Mouse (Mus musculus) liver, embryonic 13.5 days (tissue): ENCODE results near the gene Dok5. TPM values are rescaled to one million over a fixed set of nuclear protein-coding genes. Genes with fewer than 3 reads are reported as not detected.
A peak's percentile ranks its signal among the peaks of the same experiment; 100 is the strongest.

Source experiments
- ATAC-seq: fragments of 200-750 bp; cut with Nextera tagmentation; 2 replicates; pipeline ENCODE4 v1.8.0; 2017; ENCODE audit warnings: low read depth, mild to moderate bottlenecking, moderate number of reproducible peaks, moderate library complexity
- DNase-seq: peaks from one replicate; pipeline ENCODE4 v3.0.0; 2022
- H3K27ac ChIP-seq: fragments of 300-500 bp; sonication (generic); 2 replicates; pipeline ENCODE4 v1.5.1; 2015; ENCODE audit warnings: moderate library complexity, mild to moderate bottlenecking, inconsistent platforms
- H3K27me3 ChIP-seq: fragments of 300-500 bp; sonication (generic); 2 replicates; pipeline ENCODE4 v1.6.1; 2015; ENCODE audit warnings: mild to moderate bottlenecking, inconsistent platforms
- H3K36me3 ChIP-seq: fragments of 300-500 bp; sonication (generic); 2 replicates; pipeline ENCODE4 v1.6.1; 2015; ENCODE audit warnings: mild to moderate bottlenecking, inconsistent platforms
- H3K4me1 ChIP-seq: fragments of 300-500 bp; sonication (generic); replicated peaks from 2 replicates; pipeline ENCODE4 v1.6.1; 2015; ENCODE audit warnings: inconsistent platforms
- H3K4me2 ChIP-seq: fragments of 300-500 bp; sonication (generic); 2 replicates; pipeline ENCODE4 v1.6.1; 2015; ENCODE audit warnings: inconsistent platforms, mild to moderate bottlenecking, moderate library complexity
- H3K4me3 ChIP-seq: fragments of 300-500 bp; sonication (generic); replicated peaks from 2 replicates; pipeline ENCODE4 v1.5.1; 2015; ENCODE audit warnings: mild to moderate bottlenecking, inconsistent platforms
- H3K9ac ChIP-seq: fragments of 300-500 bp; sonication (generic); 2 replicates; pipeline ENCODE4 v1.6.1; 2015; ENCODE audit warnings: mild to moderate bottlenecking, inconsistent platforms
- H3K9me3 ChIP-seq: fragments of 300-500 bp; sonication (generic); replicated peaks from 2 replicates; pipeline ENCODE4 v1.6.1; 2016; ENCODE audit warnings: inconsistent platforms
- WGBS: fragments of 180-500 bp; shearing (Covaris S2); methylation state at CpG from one replicate; pipeline ENCODE4 v1.1.7; 2015; ENCODE audit not compliant: insufficient replicate concordance; 5-methylcytosine and 5-hydroxymethylcytosine counted together
- polyA plus RNA-seq: library from polyadenylated mRNA; unstranded; fragments of >200 nt; fragmentation: Nextera tagmentation; extraction: Ambion mirVana; gene quantifications from 2 replicates; pipeline ENCODE4 v1.2.1, GENCODE M21; 2015

The Dok5 gene
- polyA plus RNA-seq, 1 experiment from 2014 or later = 0.47 TPM

DNA sequence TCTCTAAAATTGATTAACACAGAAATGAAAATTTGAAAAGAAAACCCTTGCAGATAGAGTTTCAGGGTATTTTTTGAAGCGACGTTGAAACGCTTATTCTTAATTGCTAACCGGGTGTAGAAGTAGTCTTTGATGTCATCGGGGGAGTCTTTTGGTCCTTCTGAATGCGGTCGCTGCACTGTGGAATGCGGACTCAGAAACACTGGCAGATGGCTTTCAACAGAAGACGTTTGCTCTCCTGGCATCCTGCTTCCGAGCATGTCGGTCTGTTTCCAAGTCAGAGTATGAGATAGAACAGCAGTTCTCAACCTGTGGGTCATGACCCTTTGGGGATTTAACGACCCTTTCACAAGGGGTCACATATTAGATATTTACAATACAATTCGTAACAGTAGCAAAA is 7.5 kb upstream of the Dok5 start:
- no peak for DNase-seq
- no peak overlapping the region for H3K4me3 ChIP-seq

DNA sequence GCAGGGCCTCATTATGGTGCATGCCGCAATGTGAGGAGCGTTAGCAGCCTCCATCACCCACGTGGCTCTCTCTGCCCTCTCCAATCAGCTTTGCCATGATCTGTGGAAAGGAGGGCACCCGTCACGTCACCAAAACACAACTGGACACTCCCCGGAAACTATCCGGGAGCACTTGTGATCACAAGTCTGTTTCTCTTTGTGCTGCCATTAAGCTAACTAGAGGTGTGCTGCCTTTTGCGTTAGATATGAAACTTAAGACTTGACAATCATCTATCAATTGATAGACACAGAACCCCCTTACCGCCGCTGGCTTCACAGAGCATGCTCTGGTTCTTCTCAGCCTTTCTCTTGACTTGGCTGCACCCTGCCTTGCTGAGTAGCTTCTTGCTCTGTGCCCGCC is 6.9 kb upstream of the Dok5 start:
- H3K4me2 ChIP-seq = no peak overlapping the region
- ATAC-seq (no peak), DNase-seq (no peak)
- H3K27ac ChIP-seq = no peak overlapping the region
- no peaks in the 10 kb centered on the region for H3K4me1 ChIP-seq
- H3K9me3 ChIP-seq = peaks cover 14% of the 10 kb centered on the region; the same call in 1 of the 2 replicates
- 73% methylated on average over 11 of the region's 11 CpGs for WGBS
- no peaks in the 10 kb centered on the region for H3K27me3 ChIP-seq
- H3K9ac ChIP-seq = no peak overlapping the region
- H3K4me3 ChIP-seq = no peak overlapping the region
- H3K36me3 ChIP-seq = no peaks in the 10 kb centered on the region

More for the DNA sequence above, 7.5 kb upstream of the Dok5 start:
- Histone ChIP-seq H3K27me3 (no peaks in the 10 kb centered on the region), H3K27ac (no peak overlapping the region), H3K36me3 (no peaks in the 10 kb centered on the region), H3K9ac (no peak overlapping the region), H3K9me3 (peaks cover 14% of the 10 kb centered on the region; the same call in 1 of the 2 replicates), H3K4me1 (no peaks in the 10 kb centered on the region), H3K4me2 (no peak overlapping the region)
- 69% methylated on average over 13 of the region's 13 CpGs for WGBS
- no peak for ATAC-seq

DNA sequence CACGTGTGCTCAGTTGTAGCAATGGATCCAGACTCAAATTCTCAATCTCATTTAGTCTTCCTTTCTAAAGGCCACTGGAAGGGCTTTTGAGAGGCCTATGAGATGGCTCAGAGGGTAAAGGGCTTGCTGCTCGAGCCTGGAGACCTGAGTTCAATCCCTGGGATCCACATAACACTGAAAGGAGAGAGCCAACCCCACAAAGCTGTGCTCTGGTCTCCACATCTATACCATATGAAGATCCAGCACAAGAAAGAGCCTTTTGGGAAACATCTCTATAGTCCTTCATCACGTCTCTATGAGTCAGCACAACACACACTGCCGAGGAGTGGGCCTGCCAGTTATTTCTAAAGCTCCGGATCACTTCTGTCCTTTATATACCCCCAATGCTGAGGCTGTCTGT is 5.8 kb upstream of the Dok5 start:
- Histone ChIP-seq H3K4me1 (no peaks in the 10 kb centered on the region), H3K4me3 (no peak overlapping the region), H3K27me3 (0 out of 2 replicates have a peak, but pooled peaks cover 2% of the 10 kb centered on the region), H3K27ac (no peak overlapping the region), H3K9ac (no peak overlapping the region), H3K4me2 (no peak overlapping the region), H3K36me3 (no peaks in the 10 kb centered on the region), H3K9me3 (peaks cover 14% of the 10 kb centered on the region; the same call in 1 of the 2 replicates)
- ATAC-seq = no peak
- no peak for DNase-seq
- 48% methylated on average over 5 of the region's 5 CpGs for WGBS

DNA sequence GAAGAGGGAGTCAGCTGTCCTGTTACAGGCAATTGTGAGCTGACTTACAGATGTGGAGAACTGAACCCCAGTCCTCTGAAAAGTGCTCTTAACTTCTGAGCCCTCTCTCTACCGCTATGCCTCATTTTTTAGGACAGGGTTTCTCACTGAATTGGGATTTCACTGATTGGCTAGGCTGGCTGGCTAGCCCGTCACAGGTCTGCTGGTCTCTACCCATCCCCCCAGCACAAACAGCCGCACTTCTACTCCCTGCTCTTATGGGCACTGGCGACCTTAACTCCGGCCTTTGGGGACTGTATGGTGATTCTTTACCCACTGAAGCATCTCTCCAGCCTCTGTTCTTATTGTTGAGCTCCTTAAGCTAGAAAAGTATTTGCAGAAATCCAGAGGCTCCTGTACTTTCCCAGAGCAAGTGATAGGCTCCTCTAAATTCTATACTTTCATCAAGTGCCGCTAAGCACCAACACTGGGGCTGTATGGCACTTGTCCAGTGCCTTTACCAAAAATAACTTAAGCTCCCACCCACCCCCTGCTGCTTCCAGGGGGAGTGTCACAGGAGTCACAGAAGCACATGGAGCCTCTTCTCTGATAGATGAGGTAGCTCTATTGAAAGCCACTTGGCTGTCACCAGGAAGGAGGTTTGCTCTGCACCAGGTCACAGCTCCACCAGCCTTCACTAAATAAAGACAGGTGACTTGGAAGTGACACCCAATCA is 4.5 kb upstream of the Dok5 start:
- Histone ChIP-seq H3K4me1 (no peaks in the 10 kb centered on the region), H3K27me3 (peaks cover 15% of the 10 kb centered on the region), H3K4me3 (no peak overlapping the region), H3K9me3 (peaks cover 14% of the 10 kb centered on the region; the same call in 1 of the 2 replicates), H3K4me2 (no peak overlapping the region), H3K9ac (no peak overlapping the region), H3K27ac (no peak overlapping the region), H3K36me3 (no peaks in the 10 kb centered on the region)
- no peak for ATAC-seq
- DNase-seq = no peak
- WGBS = 43% methylated on average over 6 of the region's 6 CpGs

DNA sequence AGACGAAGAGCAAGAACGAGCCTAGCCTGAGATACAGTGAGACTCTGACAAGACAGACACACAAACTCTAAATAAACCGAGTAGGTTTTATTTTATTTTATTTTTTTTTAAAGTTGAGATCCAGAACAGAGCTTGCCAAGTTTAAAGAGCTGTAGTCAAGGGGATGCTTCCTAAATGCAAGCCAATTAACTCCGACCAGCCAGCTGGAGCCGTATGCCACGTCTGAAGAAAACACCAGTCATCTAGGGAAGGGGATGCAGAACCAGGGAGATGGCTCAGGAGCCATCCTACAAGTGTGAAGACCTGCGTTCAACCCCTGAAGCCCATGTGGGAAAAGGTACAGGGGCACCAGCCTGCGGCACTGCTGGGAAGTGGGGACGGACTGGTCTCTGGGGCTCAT is 2.7 kb upstream of the Dok5 start:
- no peak for DNase-seq
- H3K4me1 ChIP-seq = no peaks in the 10 kb centered on the region
- no peaks in the 10 kb centered on the region for H3K36me3 ChIP-seq
- H3K4me2 ChIP-seq = no peak overlapping the region
- H3K9ac ChIP-seq = no peak overlapping the region
- H3K27ac ChIP-seq = no peak overlapping the region
- H3K9me3 ChIP-seq = peaks cover 9% of the 10 kb centered on the region; the same call in 1 of the 2 replicates
- H3K27me3 ChIP-seq = peaks cover 21% of the 10 kb centered on the region
- 75% methylated on average over 9 of the region's 9 CpGs for WGBS
- ATAC-seq = no peak
- no peak overlapping the region for H3K4me3 ChIP-seq

DNA sequence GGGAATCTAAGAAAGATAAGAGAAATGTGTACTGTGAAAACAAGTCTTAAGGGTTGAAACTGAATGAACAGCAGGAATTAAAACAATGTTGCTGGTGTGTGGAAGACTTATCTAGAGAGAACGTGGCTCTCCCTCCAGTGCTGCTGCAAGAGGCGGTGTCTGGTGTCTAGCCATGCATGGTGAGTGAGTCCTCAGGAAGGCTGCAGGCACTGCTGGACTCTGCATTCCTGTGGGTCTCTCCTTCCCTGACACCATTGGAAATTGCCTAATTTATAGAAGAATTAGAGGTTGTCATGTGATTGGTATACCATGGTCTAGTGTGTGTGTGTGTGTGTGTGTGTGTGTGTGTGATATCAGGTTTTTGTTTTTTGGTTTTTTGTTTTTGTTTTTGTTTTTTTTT is 1.9 kb upstream of the Dok5 start:
- H3K27me3 ChIP-seq = peaks cover 21% of the 10 kb centered on the region
- no peak overlapping the region for H3K9ac ChIP-seq
- WGBS = 59% methylated on average over 2 of the region's 2 CpGs
- H3K4me2 ChIP-seq = no peak overlapping the region
- H3K36me3 ChIP-seq = no peaks in the 10 kb centered on the region
- H3K4me1 ChIP-seq = no peaks in the 10 kb centered on the region
- no peak overlapping the region for H3K4me3 ChIP-seq
- ATAC-seq = no peak
- H3K27ac ChIP-seq = no peak overlapping the region
- DNase-seq = no peak
- H3K9me3 ChIP-seq = peaks cover 8% of the 10 kb centered on the region; the same call in 1 of the 2 replicates

DNA sequence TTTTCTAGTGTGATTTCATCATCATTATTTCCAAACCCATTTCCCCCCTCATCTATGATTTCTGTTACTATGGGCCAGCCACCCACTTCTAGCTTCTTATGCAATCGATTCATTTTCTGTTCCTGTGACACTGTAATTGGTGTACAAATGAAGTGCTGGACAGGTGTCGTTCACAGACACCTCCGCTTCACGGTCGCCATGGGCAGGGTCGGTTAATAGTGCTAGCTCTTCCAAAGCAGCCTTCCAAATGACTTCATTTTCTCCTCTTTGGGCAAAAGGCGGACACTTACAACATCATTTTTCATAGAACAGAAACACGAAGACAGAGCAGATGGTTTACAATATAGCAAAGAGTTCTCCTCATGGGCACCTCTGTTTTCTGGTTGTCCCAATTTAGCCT is 1.5 kb upstream of the Dok5 start:
- Histone ChIP-seq H3K27me3 (peaks cover 21% of the 10 kb centered on the region), H3K27ac (no peak overlapping the region), H3K9me3 (0 out of 2 replicates have a peak, but pooled peaks cover 4% of the 10 kb centered on the region), H3K4me2 (no peak overlapping the region), H3K4me3 (no peak overlapping the region), H3K9ac (no peak overlapping the region), H3K4me1 (no peaks in the 10 kb centered on the region), H3K36me3 (no peaks in the 10 kb centered on the region)
- ATAC-seq (no peak), DNase-seq (no peak)
- WGBS = 71% methylated on average over 8 of the region's 8 CpGs

DNA sequence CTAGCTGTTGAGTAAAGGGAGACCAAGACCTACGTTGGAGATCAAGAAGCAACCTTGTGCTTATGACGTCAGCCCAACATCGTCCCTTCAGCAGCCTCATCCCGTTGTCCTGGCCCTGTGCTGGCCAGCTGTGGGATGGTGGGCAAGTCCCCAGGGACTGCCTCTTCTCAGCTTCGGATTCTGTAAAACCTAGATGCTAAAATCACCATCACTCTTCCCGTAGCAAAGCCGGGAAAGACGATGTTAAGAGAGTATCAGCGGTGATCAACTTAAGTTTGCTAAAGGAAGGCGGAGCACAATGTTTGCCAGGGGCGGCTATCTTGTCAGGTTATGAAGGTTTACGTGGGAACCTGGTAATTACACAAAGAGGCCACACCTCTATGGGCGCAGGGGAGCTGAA is 826 bp upstream of the Dok5 start:
- H3K9me3 ChIP-seq = 0 out of 2 replicates have a peak, but pooled peaks cover 4% of the 10 kb centered on the region
- no peak overlapping the region for H3K4me3 ChIP-seq
- H3K4me2 ChIP-seq = no peak overlapping the region
- peaks cover 21% of the 10 kb centered on the region for H3K27me3 ChIP-seq
- no peak overlapping the region for H3K9ac ChIP-seq
- no peaks in the 10 kb centered on the region for H3K4me1 ChIP-seq
- no peak overlapping the region for H3K27ac ChIP-seq
- DNase-seq (no peak), ATAC-seq (no peak)
- WGBS = 47% methylated on average over 13 of the region's 13 CpGs
- H3K36me3 ChIP-seq = no peaks in the 10 kb centered on the region

DNA sequence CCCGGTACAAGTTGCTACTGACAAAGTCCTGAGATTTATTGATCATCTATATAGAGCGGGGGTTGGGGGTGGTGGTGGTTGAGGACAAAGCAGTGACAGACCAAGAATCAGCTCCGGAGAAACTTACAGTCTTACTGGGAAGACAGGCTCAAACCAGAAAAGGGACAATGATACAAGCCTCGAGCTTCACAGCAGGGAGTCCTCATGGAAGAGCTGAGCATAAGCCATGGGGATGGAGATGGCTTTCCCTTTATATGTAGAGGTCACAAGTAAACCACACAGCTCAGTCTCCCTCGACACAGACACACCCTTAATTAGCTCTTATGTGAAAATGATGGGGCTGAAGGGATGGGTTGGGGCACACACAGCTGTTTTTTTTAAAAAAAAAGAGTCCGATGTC is 402 bp upstream of the Dok5 start:
- ATAC-seq (no peak), DNase-seq (no peak)
- peaks cover 21% of the 10 kb centered on the region for H3K27me3 ChIP-seq
- H3K27ac ChIP-seq = no peak overlapping the region
- 22% methylated on average over 6 of the region's 6 CpGs for WGBS
- H3K4me2 ChIP-seq = peak overlapping the region; percentile 52
- no peaks in the 10 kb centered on the region for H3K36me3 ChIP-seq
- H3K9me3 ChIP-seq = 0 out of 2 replicates have a peak, but pooled peaks cover 4% of the 10 kb centered on the region
- H3K9ac ChIP-seq = no peak overlapping the region
- peak overlapping the region; percentile 32 for H3K4me3 ChIP-seq
- no peaks in the 10 kb centered on the region for H3K4me1 ChIP-seq

DNA sequence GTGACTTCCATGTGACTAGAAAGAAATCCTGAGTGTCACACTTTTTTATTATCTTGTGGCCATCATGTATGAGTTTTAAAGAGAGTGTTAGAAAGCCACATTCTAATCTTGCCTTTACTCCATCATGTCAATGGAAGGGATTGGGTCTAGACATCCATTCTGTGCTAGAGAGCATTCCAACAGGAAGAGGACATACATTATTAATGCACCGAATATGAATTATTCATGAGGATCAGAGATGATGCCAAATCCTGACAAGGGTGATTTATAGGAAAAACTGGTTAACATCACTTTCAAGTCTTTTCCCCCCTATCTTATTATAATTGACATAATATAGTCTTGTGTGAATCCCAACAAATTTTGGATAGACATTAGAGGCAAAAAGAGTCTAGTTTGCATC is 2.1 kb downstream of the Dok5 start:
- Histone ChIP-seq H3K4me1 (no peaks in the 10 kb centered on the region), H3K27ac (no peak overlapping the region), H3K9me3 (peaks cover 13% of the 10 kb centered on the region), H3K27me3 (peaks cover 21% of the 10 kb centered on the region), H3K9ac (no peak overlapping the region), H3K4me3 (no peak overlapping the region), H3K4me2 (no peak overlapping the region), H3K36me3 (no peaks in the 10 kb centered on the region)
- DNase-seq (no peak), ATAC-seq (no peak)
- 60% methylated on average over 1 of the region's 1 CpGs for WGBS

DNA sequence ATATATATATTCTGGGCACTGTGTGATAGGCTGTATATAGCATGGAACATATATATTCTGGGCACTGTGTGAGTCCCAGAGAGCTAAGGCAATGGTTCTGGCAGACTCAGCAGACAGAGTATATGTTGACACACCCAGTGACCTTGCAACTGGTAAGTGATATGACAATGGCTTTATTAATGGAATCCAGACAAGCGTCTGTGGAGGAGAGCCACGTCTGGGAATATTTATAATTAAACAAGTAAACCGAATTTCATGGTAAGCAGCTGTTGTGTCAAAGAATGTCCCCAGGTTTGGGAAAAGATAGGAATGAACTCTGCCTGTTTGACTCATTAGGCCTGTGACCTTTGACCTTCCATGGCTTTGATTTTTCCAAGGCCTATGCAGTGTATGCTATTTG is 2.8 kb downstream of the Dok5 start:
- WGBS = 51% methylated on average over 3 of the region's 3 CpGs
- Histone ChIP-seq H3K9me3 (peaks cover 14% of the 10 kb centered on the region), H3K4me1 (no peaks in the 10 kb centered on the region), H3K4me2 (no peak overlapping the region), H3K27ac (no peak overlapping the region), H3K4me3 (no peak overlapping the region), H3K9ac (no peak overlapping the region), H3K36me3 (no peaks in the 10 kb centered on the region), H3K27me3 (peaks cover 21% of the 10 kb centered on the region)
- DNase-seq (no peak), ATAC-seq (no peak)

DNA sequence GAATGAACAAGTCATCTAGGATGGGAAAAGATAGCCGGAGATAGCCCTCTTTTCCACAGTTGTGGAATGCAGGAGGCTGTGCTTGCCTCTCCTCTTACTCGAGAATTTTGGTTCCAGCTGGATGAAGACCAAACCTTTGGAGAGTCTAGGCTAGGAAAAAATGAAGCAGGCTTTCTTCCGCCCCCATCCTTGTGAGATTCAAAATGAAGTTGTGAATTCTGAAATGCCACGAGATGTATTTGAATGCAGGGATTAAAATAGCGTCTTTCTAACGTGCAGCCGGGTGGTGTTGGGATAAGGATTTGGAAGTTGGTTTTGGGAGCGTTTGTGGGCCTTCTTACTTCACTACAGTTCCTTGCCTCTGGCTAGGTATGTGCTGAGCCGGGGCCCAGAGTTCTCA is 6.8 kb downstream of the Dok5 start:
- Histone ChIP-seq H3K9ac (no peak overlapping the region), H3K27ac (no peak overlapping the region), H3K4me1 (no peaks in the 10 kb centered on the region), H3K36me3 (no peaks in the 10 kb centered on the region), H3K4me2 (no peak overlapping the region), H3K27me3 (no peaks in the 10 kb centered on the region), H3K9me3 (peaks cover 14% of the 10 kb centered on the region), H3K4me3 (no peak overlapping the region)
- WGBS = 64% methylated on average over 9 of the region's 9 CpGs
- ATAC-seq (no peak), DNase-seq (no peak)
